Mouse (Mus musculus): ENCODE measurements at regions not wholly inside any gene's neighbourhood (a gene's known extent, or its start where the extent isn't known, plus 50 kb on each side); places are given as distances from the start of the nearest gene placed in this dataset.

DNA sequence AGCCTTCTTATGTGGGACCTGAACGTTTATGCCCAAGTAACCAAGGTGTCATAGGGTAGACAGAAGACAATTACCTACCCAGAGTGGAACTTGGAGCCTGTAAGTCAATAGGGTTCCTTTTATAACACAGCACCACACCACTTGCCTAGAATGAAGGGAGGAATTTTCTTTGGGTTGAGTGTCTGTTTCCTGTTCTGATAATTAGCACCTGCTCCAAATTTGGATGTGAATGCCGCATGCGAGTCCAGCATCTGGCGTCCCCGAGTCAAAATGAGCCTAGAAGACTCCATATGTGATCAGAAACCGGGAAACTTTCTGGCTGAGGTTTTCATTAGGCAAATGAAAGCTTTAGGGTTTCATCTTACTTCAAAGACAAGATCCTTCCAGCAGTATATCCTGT is 653.7 kb downstream of the Adgrl2 start:
- no peak for ATAC-seq
- 58% methylated on average over 6 of the region's 6 CpGs for WGBS
- H3K36me3 ChIP-seq (ENCODE audit: control insufficient read depth, insufficient read depth): no peaks in the 10 kb centered on the region
- no peak for TF ChIP-seq CTCF (IDR thresholded peaks at IDR 0.05; ENCODE audit: low read depth)
- no peak overlapping the region for H3K4me2 ChIP-seq (replicated peaks; ENCODE audit: low read depth)
- no peaks in the 10 kb centered on the region for H3K9me3 ChIP-seq (ENCODE audit: control insufficient read depth)
- H3K4me3 ChIP-seq (ENCODE audit: low read depth, low read length): no peak overlapping the region
- no peaks in the 10 kb centered on the region for H3K27me3 ChIP-seq (replicated peaks; ENCODE audit: control insufficient read depth, insufficient read depth, low read length)
- H3K4me1 ChIP-seq (replicated peaks; ENCODE audit: control insufficient read depth, insufficient read depth, low read length): no peaks in the 10 kb centered on the region
- no peak overlapping the region for H3K9ac ChIP-seq (ENCODE audit: low read depth, low read length)
- no peak overlapping the region for H3K27ac ChIP-seq (ENCODE audit: low read depth, low read length)

DNA sequence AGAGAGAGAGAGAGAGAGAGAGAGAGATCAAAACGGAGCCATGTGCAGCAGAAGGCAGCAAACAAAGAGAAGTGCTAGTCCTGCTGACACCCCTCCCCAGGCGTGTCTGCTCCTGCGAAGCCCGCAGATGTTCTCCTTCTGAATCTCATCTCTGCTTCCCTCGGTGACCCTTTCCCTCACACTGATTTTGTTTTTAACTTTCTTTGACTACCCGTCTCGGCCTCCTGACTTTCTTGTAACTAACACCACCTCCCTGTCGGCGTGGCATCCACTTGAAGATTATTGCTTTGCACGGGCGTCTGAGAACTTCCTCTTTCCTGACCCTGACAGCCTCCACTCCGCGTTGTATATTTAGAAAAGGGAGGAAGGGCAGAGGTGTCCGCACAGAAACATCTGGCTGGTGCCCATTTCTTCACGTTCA is 654.3 kb downstream of the Adgrl2 start:
- Histone ChIP-seq H3K36me3 (ENCODE audit: control insufficient read depth, insufficient read depth) (no peaks in the 10 kb centered on the region), H3K9ac (ENCODE audit: low read depth, low read length) (no peak overlapping the region), H3K27me3 (replicated peaks; ENCODE audit: control insufficient read depth, insufficient read depth, low read length) (no peaks in the 10 kb centered on the region), H3K4me2 (replicated peaks; ENCODE audit: low read depth) (0 out of 2 replicates have a peak overlapping the region, but pooled peaks have one; percentile 17), H3K27ac (ENCODE audit: low read depth, low read length) (no peak overlapping the region), H3K4me3 (ENCODE audit: low read depth, low read length) (no peak overlapping the region), H3K4me1 (replicated peaks; ENCODE audit: control insufficient read depth, insufficient read depth, low read length) (no peaks in the 10 kb centered on the region), H3K9me3 (ENCODE audit: control insufficient read depth) (no peaks in the 10 kb centered on the region)
- ATAC-seq: no peak
- no peak for TF ChIP-seq CTCF (IDR thresholded peaks at IDR 0.05; ENCODE audit: low read depth)
- 37% methylated on average over 15 of the region's 15 CpGs for WGBS

- WGBS: 88% methylated on average over 7 of the region's 7 CpGs
- H3K27ac ChIP-seq (ENCODE audit: low read depth, low read length): no peak overlapping the region
- TF ChIP-seq CTCF (IDR thresholded peaks at IDR 0.05; ENCODE audit: low read depth): no peak
- no peaks in the 10 kb centered on the region for H3K36me3 ChIP-seq (ENCODE audit: control insufficient read depth, insufficient read depth)
- H3K4me2 ChIP-seq (replicated peaks; ENCODE audit: low read depth): no peak overlapping the region
- no peaks in the 10 kb centered on the region for H3K4me1 ChIP-seq (replicated peaks; ENCODE audit: control insufficient read depth, insufficient read depth, low read length)
- H3K4me3 ChIP-seq (ENCODE audit: low read depth, low read length): no peak overlapping the region
- H3K27me3 ChIP-seq (replicated peaks; ENCODE audit: control insufficient read depth, insufficient read depth, low read length): no peaks in the 10 kb centered on the region
- no peaks in the 10 kb centered on the region for H3K9me3 ChIP-seq (ENCODE audit: control insufficient read depth)
- no peak overlapping the region for H3K9ac ChIP-seq (ENCODE audit: low read depth, low read length)
- ATAC-seq: no peak
These were observed 654.7 kb downstream of the Adgrl2 start for GRCm38 (mm10) chr3:148335654-148336053.

DNA sequence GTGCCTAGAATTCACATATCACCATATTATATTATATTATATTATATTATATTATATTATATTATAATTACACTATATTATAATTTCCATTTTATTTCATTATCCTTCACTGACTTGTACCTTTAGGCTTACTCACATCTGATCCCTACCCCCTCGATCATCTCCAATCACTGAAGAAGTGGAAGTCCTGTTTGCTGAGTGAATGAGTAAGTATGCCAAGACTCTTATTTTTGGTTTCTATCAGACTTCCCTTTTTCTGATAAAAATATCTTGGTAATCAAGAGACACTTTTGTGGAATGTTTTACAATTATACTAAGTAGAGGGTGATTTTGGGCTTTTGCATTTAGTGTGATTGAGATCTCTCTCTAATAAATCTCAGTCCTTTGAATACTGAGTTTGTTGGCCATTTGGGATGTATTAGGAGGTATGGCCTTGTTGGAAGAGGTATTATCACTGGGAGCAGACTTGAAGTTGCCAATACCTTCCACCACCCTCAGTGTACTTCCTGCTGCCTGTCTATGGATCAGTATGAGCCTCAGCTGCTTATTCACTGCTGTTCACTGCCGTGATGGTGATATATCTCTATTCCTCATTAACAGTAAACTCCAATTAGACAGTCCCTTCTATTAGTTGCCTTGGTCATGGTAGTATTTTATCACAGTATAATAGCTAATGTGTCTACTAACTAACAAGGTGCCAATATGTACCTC is 665.3 kb downstream of the Adgrl2 start:
- Histone ChIP-seq H3K4me2 (replicated peaks; ENCODE audit: low read depth) (no peak overlapping the region), H3K27ac (ENCODE audit: low read depth, low read length) (no peak overlapping the region), H3K4me1 (replicated peaks; ENCODE audit: control insufficient read depth, insufficient read depth, low read length) (no peaks in the 10 kb centered on the region), H3K27me3 (replicated peaks; ENCODE audit: control insufficient read depth, insufficient read depth, low read length) (no peaks in the 10 kb centered on the region), H3K4me3 (ENCODE audit: low read depth, low read length) (no peak overlapping the region), H3K36me3 (ENCODE audit: control insufficient read depth, insufficient read depth) (no peaks in the 10 kb centered on the region), H3K9me3 (ENCODE audit: control insufficient read depth) (no peaks in the 10 kb centered on the region), H3K9ac (ENCODE audit: low read depth, low read length) (no peak overlapping the region)
- ATAC-seq: no peak
- WGBS: 89% methylated on average over 2 of the region's 2 CpGs
- no peak for TF ChIP-seq CTCF (IDR thresholded peaks at IDR 0.05; ENCODE audit: low read depth)

- Histone ChIP-seq H3K27ac (ENCODE audit: low read depth, low read length) (no peak overlapping the region), H3K9me3 (ENCODE audit: control insufficient read depth) (no peaks in the 10 kb centered on the region), H3K4me2 (replicated peaks; ENCODE audit: low read depth) (no peak overlapping the region), H3K36me3 (ENCODE audit: control insufficient read depth, insufficient read depth) (no peaks in the 10 kb centered on the region), H3K9ac (ENCODE audit: low read depth, low read length) (no peak overlapping the region), H3K4me1 (replicated peaks; ENCODE audit: control insufficient read depth, insufficient read depth, low read length) (no peaks in the 10 kb centered on the region), H3K4me3 (ENCODE audit: low read depth, low read length) (no peak overlapping the region), H3K27me3 (replicated peaks; ENCODE audit: control insufficient read depth, insufficient read depth, low read length) (no peaks in the 10 kb centered on the region)
- WGBS: 85% methylated on average over 3 of the region's 3 CpGs
- no peak for TF ChIP-seq CTCF (IDR thresholded peaks at IDR 0.05; ENCODE audit: low read depth)
- no peak for ATAC-seq
These were observed 668.5 kb downstream of the Adgrl2 start for GRCm38 (mm10) chr3:148321894-148322293.

DNA sequence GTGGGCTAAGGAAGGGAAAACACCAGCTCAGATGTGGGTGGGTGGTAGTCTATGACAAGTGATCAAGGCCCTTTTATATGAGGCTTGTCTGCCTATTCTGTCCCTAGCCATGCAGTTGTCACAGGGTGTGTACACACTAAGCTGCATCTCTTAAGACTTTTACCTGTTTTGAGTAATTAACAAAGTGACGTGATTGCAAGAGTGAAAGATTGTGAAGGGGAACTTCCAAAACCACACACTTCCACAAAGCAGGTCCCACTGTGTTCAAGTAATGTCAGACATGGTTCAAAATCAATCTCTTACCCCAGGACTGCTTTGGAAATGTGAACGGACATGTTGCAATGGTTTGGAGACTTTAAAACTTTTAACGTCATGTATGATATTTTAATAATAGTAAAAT is 674.2 kb downstream of the Adgrl2 start:
- no peaks in the 10 kb centered on the region for H3K9me3 ChIP-seq (ENCODE audit: control insufficient read depth)
- no peaks in the 10 kb centered on the region for H3K27me3 ChIP-seq (replicated peaks; ENCODE audit: control insufficient read depth, insufficient read depth, low read length)
- 90% methylated on average over 3 of the region's 3 CpGs for WGBS
- no peak overlapping the region for H3K4me2 ChIP-seq (replicated peaks; ENCODE audit: low read depth)
- H3K4me1 ChIP-seq (replicated peaks; ENCODE audit: control insufficient read depth, insufficient read depth, low read length): no peaks in the 10 kb centered on the region
- H3K27ac ChIP-seq (ENCODE audit: low read depth, low read length): no peak overlapping the region
- no peak for TF ChIP-seq CTCF (IDR thresholded peaks at IDR 0.05; ENCODE audit: low read depth)
- no peak overlapping the region for H3K4me3 ChIP-seq (ENCODE audit: low read depth, low read length)
- no peak for ATAC-seq
- no peak overlapping the region for H3K9ac ChIP-seq (ENCODE audit: low read depth, low read length)
- H3K36me3 ChIP-seq (ENCODE audit: control insufficient read depth, insufficient read depth): no peaks in the 10 kb centered on the region
